Mouse (Mus musculus) forebrain, postnatal 0 days (tissue): ENCODE measurements around the gene Cdkl1. TPM values are rescaled to one million over a fixed set of nuclear protein-coding genes. Genes with fewer than 3 reads are reported as not detected.

Experiments
- ATAC-seq: fragments of 200-750 bp; cut with Nextera tagmentation; 2 replicates; pipeline ENCODE4 v1.8.0; 2017; ENCODE audit warnings: mild to moderate bottlenecking, moderate library complexity
- DNase-seq: peaks from one replicate; pipeline ENCODE4 v3.0.0-alpha.2; 2015
- H3K27ac ChIP-seq: fragments of 300-500 bp; sonication (generic); 2 replicates; pipeline ENCODE4 v1.5.1; 2014; ENCODE audit warnings: low read depth, mild to moderate bottlenecking, antibody characterized with exemption, low read length, moderate library complexity, mixed read lengths
- H3K27me3 ChIP-seq: fragments of 300-500 bp; sonication (generic); 2 replicates; pipeline ENCODE4 v1.6.1; 2014; ENCODE audit warnings: mild to moderate bottlenecking, low read length, mixed read lengths; ENCODE audit not compliant: insufficient read depth
- H3K36me3 ChIP-seq: fragments of 300-500 bp; sonication (generic); 2 replicates; pipeline ENCODE4 v1.6.1; 2014; ENCODE audit warnings: mild to moderate bottlenecking, moderate library complexity; ENCODE audit not compliant: insufficient read depth
- H3K4me1 ChIP-seq: fragments of 300-500 bp; sonication (generic); 2 replicates; pipeline ENCODE4 v1.6.1; 2014; ENCODE audit warnings: antibody characterized with exemption; ENCODE audit not compliant: insufficient read depth
- H3K4me2 ChIP-seq: fragments of 300-500 bp; sonication (generic); 2 replicates; pipeline ENCODE4 v1.6.1; 2014; ENCODE audit warnings: low read depth, mild to moderate bottlenecking, moderate library complexity
- H3K4me3 ChIP-seq: fragments of 300-500 bp; sonication (generic); 2 replicates; pipeline ENCODE4 v1.5.1; 2014; ENCODE audit warnings: low read depth, low read length, mixed read lengths
- H3K9ac ChIP-seq: fragments of 300-500 bp; sonication (generic); 2 replicates; pipeline ENCODE4 v1.6.1; 2014; ENCODE audit warnings: mild to moderate bottlenecking
- H3K9me3 ChIP-seq: fragments of 300-500 bp; sonication (generic); 2 replicates; pipeline ENCODE4 v1.6.1; 2016; ENCODE audit warnings: low read length
- CTCF ChIP-seq: sonication (generic); IDR thresholded peaks from 2 replicates; pipeline ENCODE4 v1.5.1; 2016; ENCODE audit warnings: antibody characterized with exemption, control low read depth, low read depth
- WGBS: fragments of 180-500 bp; shearing (Covaris S2); extraction: QIAGEN DNeasy Blood & Tissue Kit; methylation state at CpG from one replicate; pipeline ENCODE4 v1.1.7; 2014; 5-methylcytosine and 5-hydroxymethylcytosine counted together
- polyA plus RNA-seq: library from polyadenylated mRNA; unstranded; fragments of >200 nt; fragmentation: Nextera tagmentation; extraction: Ambion mirVana; gene quantifications from 2 replicates; pipeline ENCODE4 v1.2.1, GENCODE M21; 2015
- total RNA-seq: library from RNA; depleted of rRNA; stranded (reverse); fragments of >200 nt; gene quantifications from 2 replicates; pipeline ENCODE4 v1.2.3, GENCODE M21; 2014; rRNA removed

The Cdkl1 gene
- total RNA-seq (30.8 and 35.7 TPM in 2 replicates), polyA plus RNA-seq (13.7 and 16.9 TPM in 2 replicates)

GRCm38 (mm10) chr12:69790530-69791505 is at the start of gene Cdkl1:
Cdkl1 (minus strand) TSS chr12:69791267.
- peak within 1 kb of the TSS; percentile 66 for H3K9ac ChIP-seq
- peak within 1 kb of the TSS; percentile 96 for H3K4me2 ChIP-seq
- H3K4me3 ChIP-seq = peak within 1 kb of the TSS; percentile 51
- peak; percentile 94 for ATAC-seq
- peak within 1 kb of the TSS; percentile 71 for H3K27ac ChIP-seq
- peaks cover 9% of the 10 kb centered on the region for H3K4me1 ChIP-seq
- no peaks in the 10 kb centered on the region for H3K27me3 ChIP-seq
- H3K9me3 ChIP-seq = no peaks in the 10 kb centered on the region
- peak; percentile 78 for DNase-seq
- no peaks in the 10 kb centered on the region for H3K36me3 ChIP-seq
- 1% methylated on average over 45 of the region's 45 CpGs for WGBS
- TF ChIP-seq CTCF = no peak

- H3K4me1 ChIP-seq = no peaks in the 10 kb centered on the region
- H3K9me3 ChIP-seq = no peaks in the 10 kb centered on the region
- H3K36me3 ChIP-seq = peaks cover 33% of the 10 kb centered on the region
- ATAC-seq = no peak
- no peak overlapping the region for H3K4me2 ChIP-seq
- 71% methylated on average over 11 of the region's 11 CpGs for WGBS
- H3K27ac ChIP-seq = no peak overlapping the region
- no peak for TF ChIP-seq CTCF
- no peak for DNase-seq
- H3K9ac ChIP-seq = no peak overlapping the region
- H3K4me3 ChIP-seq = no peak overlapping the region
- H3K27me3 ChIP-seq = no peaks in the 10 kb centered on the region
Measured at GRCm38 (mm10) chr12:69838376-69838775, 47.3 kb upstream of the Cdkl1 start.

DNA sequence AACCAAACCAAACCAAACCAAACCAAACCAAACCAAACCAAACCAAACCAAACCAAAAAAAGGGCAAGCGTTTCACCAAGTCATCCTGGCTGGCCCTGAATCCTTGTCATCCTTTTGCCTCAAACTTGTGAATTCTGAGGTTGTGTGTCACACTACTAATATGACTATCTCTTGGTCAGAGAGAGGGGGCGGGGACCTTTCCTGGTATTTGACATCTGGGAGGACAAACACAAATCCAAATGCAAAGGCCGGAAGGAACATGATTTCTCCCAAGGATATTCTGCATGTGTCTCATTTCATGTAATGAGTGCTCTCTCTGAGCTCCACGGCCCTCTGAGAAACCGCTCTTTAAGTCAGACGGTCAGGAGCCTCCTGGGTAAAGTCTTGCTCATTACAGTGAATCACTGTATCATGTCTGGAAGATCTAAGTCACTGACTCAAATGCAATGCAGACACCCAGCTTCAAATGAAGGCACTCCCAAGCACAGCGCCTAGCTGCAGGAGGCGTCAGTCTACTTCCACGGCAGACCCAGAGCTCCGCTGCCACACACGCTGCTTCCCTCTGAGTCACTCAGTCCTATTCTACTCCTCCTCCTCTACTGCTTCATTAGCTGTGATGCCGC is 43.0 kb upstream of the Cdkl1 start:
- no peak overlapping the region for H3K27ac ChIP-seq
- peaks cover 29% of the 10 kb centered on the region for H3K36me3 ChIP-seq
- no peak overlapping the region for H3K4me2 ChIP-seq
- no peak overlapping the region for H3K4me3 ChIP-seq
- H3K9ac ChIP-seq = no peak overlapping the region
- 82% methylated on average over 12 of the region's 12 CpGs for WGBS
- H3K4me1 ChIP-seq = no peaks in the 10 kb centered on the region
- H3K27me3 ChIP-seq = no peaks in the 10 kb centered on the region
- DNase-seq (no peak), ATAC-seq (no peak; the same call in 1 of the 2 replicates)
- no peaks in the 10 kb centered on the region for H3K9me3 ChIP-seq
- TF ChIP-seq CTCF = no peak

- H3K36me3 ChIP-seq = peaks cover 32% of the 10 kb centered on the region
- no peak for TF ChIP-seq CTCF
- no peak overlapping the region for H3K4me2 ChIP-seq
- DNase-seq (no peak), ATAC-seq (no peak)
- H3K4me3 ChIP-seq = no peak overlapping the region
- H3K27ac ChIP-seq = no peak overlapping the region
- no peaks in the 10 kb centered on the region for H3K27me3 ChIP-seq
- 90% methylated on average over 9 of the region's 9 CpGs for WGBS
- H3K9ac ChIP-seq = no peak overlapping the region
- H3K9me3 ChIP-seq = no peaks in the 10 kb centered on the region
- H3K4me1 ChIP-seq = no peaks in the 10 kb centered on the region
Measured at GRCm38 (mm10) chr12:69831239-69831910, 40.3 kb upstream of the Cdkl1 start.

- Histone ChIP-seq H3K4me2 (no peak overlapping the region), H3K36me3 (peaks cover 26% of the 10 kb centered on the region), H3K9me3 (no peaks in the 10 kb centered on the region), H3K4me3 (no peak overlapping the region), H3K9ac (no peak overlapping the region), H3K27me3 (no peaks in the 10 kb centered on the region), H3K4me1 (no peaks in the 10 kb centered on the region), H3K27ac (no peak overlapping the region)
- WGBS = 43% methylated on average over 2 of the region's 2 CpGs
- ATAC-seq (no peak), DNase-seq (no peak)
- no peak for TF ChIP-seq CTCF
Measured at GRCm38 (mm10) chr12:69828214-69828613, 37.1 kb upstream of the Cdkl1 start.

- Histone ChIP-seq H3K9ac (no peak overlapping the region), H3K36me3 (peaks cover 46% of the 10 kb centered on the region), H3K4me3 (no peak overlapping the region), H3K9me3 (no peaks in the 10 kb centered on the region), H3K4me2 (no peak overlapping the region), H3K27ac (no peak overlapping the region), H3K27me3 (no peaks in the 10 kb centered on the region), H3K4me1 (no peaks in the 10 kb centered on the region)
- ATAC-seq = no peak
- DNase-seq = no peak
- 82% methylated on average over 9 of the region's 9 CpGs for WGBS
- no peak for TF ChIP-seq CTCF
Measured at GRCm38 (mm10) chr12:69824881-69825597, 34.0 kb upstream of the Cdkl1 start.
